Mouse (Mus musculus) C2C12 (cell line): Measurements from ENCODE around the gene 1700001P01Rik. TPM values are rescaled to one million over a fixed set of nuclear protein-coding genes. Genes with fewer than 3 reads are reported as not detected.
"Not testable (repeated sequence)": the region's sequence is repeated elsewhere in the genome, so short reads cannot be mapped to it uniquely, and the experiment has no call there.

Experiments used
- H3K27me3 ChIP-seq: one replicate; pipeline ENCODE4 v1.6.1; 2011; ENCODE audit not compliant: control insufficient read depth, insufficient read depth, insufficient read length
- H3K36me3 ChIP-seq: one replicate; pipeline ENCODE4 v1.6.1; 2011; ENCODE audit not compliant: control insufficient read depth, insufficient read depth
- H3K4me3 ChIP-seq: one replicate; pipeline ENCODE4 v1.5.1; 2011; ENCODE audit warnings: mild to moderate bottlenecking, control low read depth; ENCODE audit not compliant: poor library complexity, insufficient read depth, severe bottlenecking
- H3K79me2 ChIP-seq: one replicate; pipeline ENCODE4 v1.6.1; 2011; ENCODE audit not compliant: control insufficient read depth, insufficient read depth
- H3K79me3 ChIP-seq: one replicate; pipeline ENCODE4 v1.6.1; 2011; ENCODE audit warnings: low read depth, control low read depth
- H3ac ChIP-seq: one replicate; pipeline ENCODE3; 2011; ENCODE audit warnings: low read depth; ENCODE audit not compliant: control insufficient read depth, insufficient read length
- CEBPB ChIP-seq: IDR thresholded peaks from one replicate; pipeline ENCODE4 v1.6.1; 2011; ENCODE audit warnings: low read depth, mild to moderate bottlenecking, control low read depth, moderate library complexity
- CTCF ChIP-seq: IDR thresholded peaks from one replicate; pipeline ENCODE4 v1.5.1; 2011; ENCODE audit not compliant: control insufficient read depth, insufficient read depth, insufficient read length
- FOSL1 ChIP-seq: IDR thresholded peaks from one replicate; pipeline ENCODE4 v1.8.0; 2011; ENCODE audit warnings: mild to moderate bottlenecking, low read length; ENCODE audit not compliant: poor library complexity, insufficient read depth, severe bottlenecking
- MAX ChIP-seq: IDR thresholded peaks from one replicate; pipeline ENCODE4 v1.6.1; 2011; ENCODE audit warnings: mild to moderate bottlenecking, control low read depth
- MYOD1 ChIP-seq: IDR thresholded peaks from one replicate; pipeline ENCODE4 v1.6.1; 2011; ENCODE audit warnings: low read depth; ENCODE audit not compliant: control insufficient read depth, insufficient read length
- MYOG ChIP-seq: IDR thresholded peaks from one replicate; pipeline ENCODE4 v1.6.1; 2011; ENCODE audit not compliant: control insufficient read depth, insufficient read length; ENCODE audit errors: extremely low read depth
- USF1 ChIP-seq: IDR thresholded peaks from one replicate; pipeline ENCODE4 v1.6.1; 2011; ENCODE audit warnings: low read depth, mild to moderate bottlenecking, control low read depth, moderate library complexity
- polyA plus RNA-seq: library from polyadenylated mRNA; unstranded; fragments of >200 nt; fragmentation: generic; extraction: Trizol; gene quantifications from one replicate; pipeline ENCODE4 v1.2.1, GENCODE M21; 2012; ENCODE audit warnings: missing spikeins

1700001P01Rik gene
- polyA plus RNA-seq, 1 experiment, result 0.14 TPM

GRCm38 (mm10) chr11:97742591-97742990 lies 33.1 kb downstream of the 1700001P01Rik start:
- Histone ChIP-seq H3K79me3 (peaks cover 59% of the 10 kb centered on the region), H3ac (no peak overlapping the region), H3K4me3 (no peak overlapping the region), H3K27me3 (no peaks in the 10 kb centered on the region), H3K36me3 (peaks cover 18% of the 10 kb centered on the region), H3K79me2 (peaks cover 69% of the 10 kb centered on the region)
- TF ChIP-seq CEBPB, result no peak
- TF ChIP-seq MYOG, result no peak
- no peak for TF ChIP-seq MAX
- no peak for TF ChIP-seq MYOD1
- no peak for TF ChIP-seq USF1
- no peak for TF ChIP-seq FOSL1
- TF ChIP-seq CTCF, result no peak

DNA sequence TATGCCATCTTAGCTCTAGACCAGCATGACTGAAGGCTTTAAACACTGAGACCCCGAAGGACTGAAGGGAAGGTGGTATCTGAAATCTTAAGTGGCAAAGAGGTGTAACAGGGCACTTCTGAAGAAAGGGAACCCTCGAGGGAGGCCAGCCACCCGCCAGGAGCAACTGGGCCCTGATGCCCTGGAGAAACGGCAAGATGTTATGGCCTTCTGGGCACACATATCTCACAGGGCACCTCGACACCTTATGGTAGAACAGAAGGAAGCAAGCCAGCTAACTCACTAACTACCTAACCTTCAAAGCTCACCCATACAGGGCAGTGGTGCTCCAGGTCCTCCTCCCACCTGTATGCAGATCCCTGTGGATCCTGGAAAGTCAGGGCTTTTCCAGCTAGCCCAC lies 33.6 kb downstream of the 1700001P01Rik start:
- no peak for TF ChIP-seq CTCF
- no peak for TF ChIP-seq CEBPB
- TF ChIP-seq MYOG, result no peak
- no peak for TF ChIP-seq MYOD1
- no peak for TF ChIP-seq USF1
- TF ChIP-seq FOSL1, result no peak
- TF ChIP-seq MAX, result no peak
- peaks cover 74% of the 10 kb centered on the region for H3K79me2 ChIP-seq
- no peak overlapping the region for H3K4me3 ChIP-seq
- H3K27me3 ChIP-seq, result no peaks in the 10 kb centered on the region
- H3K36me3 ChIP-seq, result peaks cover 14% of the 10 kb centered on the region
- H3K79me3 ChIP-seq, result peaks cover 59% of the 10 kb centered on the region
- no peak overlapping the region for H3ac ChIP-seq

GRCm38 (mm10) chr11:97740190-97740589 lies 35.5 kb downstream of the 1700001P01Rik start:
- Histone ChIP-seq H3K4me3 (no peak overlapping the region), H3ac (no peak overlapping the region), H3K36me3 (peaks cover 3% of the 10 kb centered on the region), H3K79me3 (peaks cover 71% of the 10 kb centered on the region), H3K27me3 (no peaks in the 10 kb centered on the region), H3K79me2 (peaks cover 93% of the 10 kb centered on the region)
- no peak for TF ChIP-seq FOSL1
- TF ChIP-seq USF1, result no peak

DNA sequence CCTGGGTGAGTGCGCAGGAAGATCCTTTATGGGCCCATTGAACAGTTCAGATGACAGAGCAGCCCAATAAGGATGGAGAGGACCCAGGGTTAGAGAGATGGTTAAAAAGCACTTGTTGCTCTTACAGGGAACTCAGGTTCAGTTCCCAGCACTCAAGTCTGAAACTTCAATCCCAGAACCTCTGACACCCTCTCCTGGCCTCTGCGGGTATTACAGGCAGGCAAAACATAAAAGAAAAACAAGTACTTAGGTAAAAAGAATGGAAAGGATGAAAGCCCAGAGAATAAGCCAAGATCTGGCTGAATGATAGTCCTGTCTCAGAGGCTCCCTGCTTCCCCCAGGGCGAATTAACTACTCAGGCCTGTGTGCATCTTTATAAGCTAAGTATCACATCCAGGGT lies 36.6 kb downstream of the 1700001P01Rik start:
- H3K4me3 ChIP-seq, result no peak overlapping the region
- TF ChIP-seq CTCF (no peak), USF1 (no peak)
- no peak overlapping the region for H3ac ChIP-seq
- H3K27me3 ChIP-seq, result no peaks in the 10 kb centered on the region
- peaks cover 75% of the 10 kb centered on the region for H3K79me3 ChIP-seq
- peaks cover 99% of the 10 kb centered on the region for H3K79me2 ChIP-seq
- peaks cover 3% of the 10 kb centered on the region for H3K36me3 ChIP-seq

GRCm38 (mm10) chr11:97738703-97739102 lies 37.0 kb downstream of the 1700001P01Rik start:
- peaks cover 3% of the 10 kb centered on the region for H3K36me3 ChIP-seq
- no peaks in the 10 kb centered on the region for H3K27me3 ChIP-seq
- no peak overlapping the region for H3K4me3 ChIP-seq
- TF ChIP-seq USF1 (no peak), MYOG (no peak), FOSL1 (no peak), CEBPB (no peak), CTCF (no peak), MYOD1 (no peak), MAX (no peak)
- H3K79me2 ChIP-seq, result peaks cover 99% of the 10 kb centered on the region
- H3ac ChIP-seq, result no peak overlapping the region
- peaks cover 72% of the 10 kb centered on the region for H3K79me3 ChIP-seq

GRCm38 (mm10) chr11:97737600-97737999 lies 38.1 kb downstream of the 1700001P01Rik start:
- Histone ChIP-seq H3ac (no peak overlapping the region), H3K36me3 (peaks cover 6% of the 10 kb centered on the region), H3K4me3 (no peak overlapping the region), H3K79me3 (peaks cover 64% of the 10 kb centered on the region), H3K79me2 (peaks cover 99% of the 10 kb centered on the region), H3K27me3 (no peaks in the 10 kb centered on the region)
- TF ChIP-seq MYOG (no peak), CTCF (no peak), MAX (no peak), FOSL1 (no peak), USF1 (no peak), MYOD1 (no peak), CEBPB (no peak)

- Histone ChIP-seq H3K36me3 (peaks cover 15% of the 10 kb centered on the region), H3K27me3 (no peaks in the 10 kb centered on the region), H3ac (no peak overlapping the region), H3K79me3 (peaks cover 58% of the 10 kb centered on the region), H3K79me2 (peaks cover 99% of the 10 kb centered on the region), H3K4me3 (no peak overlapping the region)
- TF ChIP-seq MYOG, result no peak
- peak; percentile 79 for TF ChIP-seq MYOD1
- no peak for TF ChIP-seq FOSL1
- no peak for TF ChIP-seq CTCF
These were observed 39.1 kb downstream of the 1700001P01Rik start for GRCm38 (mm10) chr11:97736645-97737044.

GRCm38 (mm10) chr11:97734810-97735209 lies 40.9 kb downstream of the 1700001P01Rik start:
- not testable (repeated sequence) for H3ac ChIP-seq, H3K4me3 ChIP-seq, H3K27me3 ChIP-seq
- peaks cover 20% of the 10 kb centered on the region for H3K36me3 ChIP-seq
- H3K79me2 ChIP-seq, result peaks cover 81% of the 10 kb centered on the region
- H3K79me3 ChIP-seq, result peaks cover 40% of the 10 kb centered on the region
